Mouse (Mus musculus) left cerebral cortex, postnatal 10 days (tissue): ENCODE results near the gene Snn. TPM values are rescaled to one million over a fixed set of nuclear protein-coding genes. Genes with fewer than 3 reads are reported as not detected.

ENCODE experiments used
- DNase-seq, 2 experiments: peaks; one replicate each; pipeline ENCODE4 v3.0.0; 2021 to 2022; ENCODE audit warnings: low spot score in 2 of 2, mixed read lengths in 1 of 2; ENCODE audit errors: extremely low spot score in 1 of 2
- intact Hi-C: fragments of 180-260 bp; cut with DNase I; formaldehyde crosslinking; loops from one replicate; pipeline ENCODE4 v1.15.1; 2025
- total RNA-seq, 2 experiments: library from RNA; stranded (reverse); gene quantifications; 2 replicates each; pipeline ENCODE4 v1.2.3; 2021

The Snn gene
- total RNA-seq, 2 experiments from 2014 or later, result 217 to 219 TPM

GRCm38 (mm10) chr16:11040603-11041002 is 20.1 kb upstream of the Snn start:
- no peak for DNase-seq
- intact Hi-C loops, result no loop called here

GRCm38 (mm10) chr16:11043239-11043638 is 17.5 kb upstream of the Snn start:
- intact Hi-C loops, result no loop called here

GRCm38 (mm10) chr16:11046437-11046836 is 14.3 kb upstream of the Snn start:
- intact Hi-C loops, result no loop called here
- peak in 1 of 2 experiments; percentile 59 for DNase-seq

More at GRCm38 (mm10) chr16:11043239-11043638, 17.5 kb upstream of the Snn start:
- DNase-seq, result no peak

GRCm38 (mm10) chr16:11047130-11047529 is 13.6 kb upstream of the Snn start:
- intact Hi-C loops, result no loop called here
- DNase-seq, result no peak

GRCm38 (mm10) chr16:11050226-11050625 is 10.5 kb upstream of the Snn start:
- intact Hi-C loops, result no loop called here
- DNase-seq, result no peak

- no peak for DNase-seq
- intact Hi-C loops, result no loop called here
Observed at GRCm38 (mm10) chr16:11051134-11051533, 9.6 kb upstream of the Snn start.

GRCm38 (mm10) chr16:11054409-11054808 is 6.3 kb upstream of the Snn start:
- no peak for DNase-seq
- intact Hi-C loops, result no loop called here

- intact Hi-C loops, result no loop called here
- no peak for DNase-seq
Observed at GRCm38 (mm10) chr16:11054871-11055270, 5.9 kb upstream of the Snn start.

- no peak for DNase-seq
- intact Hi-C loops, result no loop called here
Observed at GRCm38 (mm10) chr16:11055916-11056315, 4.8 kb upstream of the Snn start.

- DNase-seq, result peak in 1 of 2 experiments; percentile 88
- intact Hi-C loops, result no loop called here
Observed at GRCm38 (mm10) chr16:11062794-11063721, 2.3 kb downstream of the Snn start.

- intact Hi-C loops, result no loop called here
- no peak for DNase-seq
Observed at GRCm38 (mm10) chr16:11064341-11064740, 3.6 kb downstream of the Snn start.

GRCm38 (mm10) chr16:11064742-11065141 is 4.0 kb downstream of the Snn start:
- DNase-seq, result no peak
- intact Hi-C loops, result no loop called here

GRCm38 (mm10) chr16:11065431-11065830 is 4.7 kb downstream of the Snn start:
- intact Hi-C loops, result no loop called here
- no peak for DNase-seq

GRCm38 (mm10) chr16:11066029-11066832 is 5.5 kb downstream of the Snn start, which contains the start of gene Litaf:
Gene Litaf, minus strand, starts transcription at chr16:11066157.
- peak; percentile 96 to 99 for DNase-seq
- intact Hi-C loops, result no loop called here

- DNase-seq, result peak; percentile 66 to 84
- intact Hi-C loops, result no loop called here
Observed at GRCm38 (mm10) chr16:11066833-11067191, 6.1 kb downstream of the Snn start.

GRCm38 (mm10) chr16:11068666-11069065 is 7.9 kb downstream of the Snn start:
- intact Hi-C loops, result no loop called here
- no peak for DNase-seq

- intact Hi-C loops, result no loop called here
- DNase-seq, result no peak
Observed at GRCm38 (mm10) chr16:11069271-11069670, 8.5 kb downstream of the Snn start.

- DNase-seq, result peak in 1 of 2 experiments; percentile 75
- intact Hi-C loops, result no loop called here
Observed at GRCm38 (mm10) chr16:11069710-11070420, 9.1 kb downstream of the Snn start.

GRCm38 (mm10) chr16:11071176-11071575 is 10.4 kb downstream of the Snn start:
- intact Hi-C loops, result no loop called here
- DNase-seq, result peak in 1 of 2 experiments; percentile 49
